Mouse (Mus musculus): Measurements from ENCODE around the gene Prdm11.

The Prdm11 gene

DNA sequence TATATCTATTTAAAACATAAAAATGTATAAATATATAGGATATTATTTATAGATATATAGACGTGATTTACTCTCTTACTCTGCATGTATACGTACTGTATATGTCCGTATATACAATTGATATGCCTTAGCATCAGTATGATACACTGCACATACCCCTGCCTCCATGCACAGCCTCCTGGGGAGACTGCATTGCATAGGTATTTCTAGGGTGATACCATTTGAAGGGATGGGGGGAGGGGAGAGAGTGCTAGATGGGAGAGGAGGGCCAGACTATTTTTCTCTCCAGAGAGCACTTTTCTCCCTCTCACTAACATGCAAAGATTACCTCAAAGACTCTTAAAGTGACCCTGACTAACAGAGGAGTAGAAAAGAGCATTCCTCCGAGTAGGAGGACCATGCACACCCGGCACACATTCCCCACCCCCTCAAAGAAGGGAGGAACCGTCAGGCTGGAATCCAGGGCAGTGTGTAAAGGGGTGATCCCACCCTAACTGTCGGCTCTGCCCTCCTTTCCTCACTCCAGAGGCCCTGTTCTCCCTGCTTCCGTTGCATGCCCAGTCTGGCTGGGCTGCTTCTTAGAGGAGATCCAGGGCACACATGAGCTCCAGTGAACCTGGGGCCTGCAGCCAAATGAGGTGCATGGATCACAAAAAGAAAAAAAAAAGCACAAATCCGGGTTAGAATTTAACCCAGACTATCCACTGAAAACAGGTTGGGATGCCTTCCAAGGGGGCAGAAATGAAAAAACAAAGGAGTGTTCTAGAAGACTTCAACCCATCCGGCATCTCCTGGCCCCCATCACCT is 78.7 kb downstream of the Prdm11 start:
- ATAC-seq (ENCODE audit: low TSS enrichment), result 0 out of 2 replicates have a peak, but pooled peaks have one; percentile 28

DNA sequence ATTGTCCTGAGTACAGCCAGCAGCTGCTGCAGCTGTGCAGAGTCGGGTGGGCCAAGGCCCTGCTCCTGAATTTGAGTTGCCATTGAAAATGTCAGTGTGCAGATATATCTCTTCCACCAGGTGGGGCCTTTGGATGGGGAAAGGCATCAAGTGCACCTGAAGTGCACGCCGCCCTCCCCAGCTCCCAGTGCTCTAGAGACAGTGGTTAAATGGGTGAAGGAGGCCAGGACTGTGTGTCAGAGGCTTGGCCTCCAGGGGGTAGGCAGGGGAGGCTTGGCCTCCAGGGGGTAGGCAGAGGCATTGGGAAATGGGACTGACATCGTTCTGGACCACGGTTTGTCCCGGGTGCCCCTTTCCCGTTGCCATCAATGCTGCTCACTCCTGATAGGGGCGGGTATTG is 79.7 kb downstream of the Prdm11 start:
- ATAC-seq (ENCODE audit: low TSS enrichment), result no peak

DNA sequence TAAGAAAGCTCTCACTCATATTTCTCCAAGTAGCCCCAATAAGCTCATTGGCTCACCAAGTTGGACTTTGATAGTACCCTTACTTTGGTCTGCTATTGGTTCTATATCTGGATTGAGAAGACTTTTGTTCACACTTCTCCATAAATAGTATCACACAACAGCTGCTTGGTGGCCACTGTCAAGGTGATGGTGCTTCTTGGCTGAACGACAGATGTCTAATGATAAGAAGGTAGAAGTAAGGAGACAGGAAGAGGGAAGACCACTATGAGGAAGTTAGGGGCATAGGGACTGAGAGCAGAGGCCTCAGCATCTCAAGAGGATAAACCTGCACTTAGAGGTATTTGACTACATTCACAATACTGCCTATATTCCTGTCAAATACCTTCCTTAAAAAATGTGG is 81.6 kb downstream of the Prdm11 start:
- no peak for ATAC-seq (ENCODE audit: low TSS enrichment)

DNA sequence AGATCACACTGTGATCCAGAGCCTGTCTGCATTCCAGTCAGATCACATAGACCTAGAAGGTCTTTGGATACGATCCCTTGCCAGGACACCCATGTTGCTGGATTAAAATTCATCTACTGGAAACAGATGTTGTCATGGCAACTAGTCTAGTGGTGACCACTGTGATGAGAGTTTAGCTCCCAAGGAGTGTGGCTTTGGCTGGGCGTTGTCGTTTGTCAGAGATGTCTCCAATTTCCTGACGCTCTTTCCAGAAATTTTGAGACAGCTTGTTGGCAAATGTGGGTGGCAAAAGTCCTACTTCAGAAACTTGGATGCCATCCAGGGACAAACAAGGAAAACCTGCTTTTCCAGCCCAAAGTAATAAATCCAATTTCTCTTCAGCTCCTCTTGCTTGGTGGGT is 87.3 kb downstream of the Prdm11 start:
- peak; percentile 22; the same call in 1 of the 2 replicates for ATAC-seq (ENCODE audit: low TSS enrichment)

- ATAC-seq (ENCODE audit: low TSS enrichment), result no peak
These were observed 89.0 kb downstream of the Prdm11 start for GRCm38 (mm10) chr2:92956943-92957342.

DNA sequence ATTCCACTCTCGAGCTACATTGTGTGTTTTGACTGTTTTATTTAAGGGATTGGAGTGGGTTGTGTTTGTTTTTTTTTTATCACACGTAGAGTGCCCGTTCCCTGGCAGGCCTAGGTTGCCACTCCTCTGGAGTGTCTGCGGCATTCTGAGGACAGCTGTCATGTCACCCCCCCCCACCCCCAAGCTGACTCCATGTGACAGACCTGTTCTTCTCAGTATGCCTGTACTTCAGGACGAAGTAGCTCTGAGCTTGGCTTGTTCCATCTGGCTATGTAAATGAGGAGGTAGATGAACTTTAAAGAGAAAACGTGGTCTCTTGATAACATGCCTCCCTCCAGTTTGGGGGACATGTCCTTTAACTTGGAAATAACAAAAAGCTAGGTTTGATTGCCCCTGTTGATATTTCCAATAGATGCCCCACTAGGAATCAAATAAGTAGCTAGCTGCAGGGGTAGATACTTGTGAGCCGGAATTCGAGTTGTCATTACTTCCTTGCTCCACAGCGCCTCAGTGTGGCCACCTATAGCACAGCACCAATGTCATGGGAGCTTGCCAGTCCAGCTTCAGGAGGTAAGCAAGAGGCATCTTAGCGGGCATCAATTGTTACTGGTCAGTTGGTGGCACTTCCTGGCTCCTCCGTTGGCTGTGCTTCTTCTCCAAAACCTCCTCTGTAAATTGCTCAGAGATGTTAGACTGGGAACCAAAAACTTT is 91.4 kb downstream of the Prdm11 start:
- ATAC-seq (ENCODE audit: low TSS enrichment), result peak; percentile 55

- ATAC-seq (ENCODE audit: low TSS enrichment), result no peak
These were observed 92.5 kb downstream of the Prdm11 start for GRCm38 (mm10) chr2:92953450-92953849.

- ATAC-seq (ENCODE audit: low TSS enrichment), result no peak
These were observed 96.4 kb downstream of the Prdm11 start for GRCm38 (mm10) chr2:92949518-92949917.

DNA sequence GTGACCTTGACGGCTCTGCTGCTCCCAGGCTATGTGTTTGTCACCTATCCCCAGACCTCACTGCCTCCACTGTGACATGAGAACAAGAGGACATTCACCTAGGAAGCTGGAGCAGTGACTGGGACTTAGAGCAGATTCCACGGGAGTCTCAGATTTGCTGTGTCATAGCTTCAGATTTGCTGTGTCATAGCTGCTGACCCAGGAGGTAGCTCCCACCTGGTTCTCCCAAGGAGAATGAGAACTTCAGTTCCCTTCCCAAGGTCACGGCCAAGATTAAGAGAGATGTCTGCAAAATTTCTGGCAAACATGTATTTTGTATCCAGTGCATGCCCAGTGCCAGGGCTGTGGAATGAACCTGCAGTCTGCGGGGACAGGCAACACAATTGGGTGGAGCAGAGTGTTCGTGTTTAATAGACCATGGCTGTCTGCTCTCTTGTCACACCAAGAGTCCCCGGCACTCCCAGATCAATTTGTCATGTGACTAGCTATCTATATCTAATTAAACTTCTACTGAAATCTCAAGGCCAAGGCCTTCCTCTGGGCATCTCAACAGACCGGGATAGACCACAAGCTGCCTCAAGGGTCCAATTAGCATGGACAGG is 97.2 kb downstream of the Prdm11 start:
- ATAC-seq (ENCODE audit: low TSS enrichment), result no peak

DNA sequence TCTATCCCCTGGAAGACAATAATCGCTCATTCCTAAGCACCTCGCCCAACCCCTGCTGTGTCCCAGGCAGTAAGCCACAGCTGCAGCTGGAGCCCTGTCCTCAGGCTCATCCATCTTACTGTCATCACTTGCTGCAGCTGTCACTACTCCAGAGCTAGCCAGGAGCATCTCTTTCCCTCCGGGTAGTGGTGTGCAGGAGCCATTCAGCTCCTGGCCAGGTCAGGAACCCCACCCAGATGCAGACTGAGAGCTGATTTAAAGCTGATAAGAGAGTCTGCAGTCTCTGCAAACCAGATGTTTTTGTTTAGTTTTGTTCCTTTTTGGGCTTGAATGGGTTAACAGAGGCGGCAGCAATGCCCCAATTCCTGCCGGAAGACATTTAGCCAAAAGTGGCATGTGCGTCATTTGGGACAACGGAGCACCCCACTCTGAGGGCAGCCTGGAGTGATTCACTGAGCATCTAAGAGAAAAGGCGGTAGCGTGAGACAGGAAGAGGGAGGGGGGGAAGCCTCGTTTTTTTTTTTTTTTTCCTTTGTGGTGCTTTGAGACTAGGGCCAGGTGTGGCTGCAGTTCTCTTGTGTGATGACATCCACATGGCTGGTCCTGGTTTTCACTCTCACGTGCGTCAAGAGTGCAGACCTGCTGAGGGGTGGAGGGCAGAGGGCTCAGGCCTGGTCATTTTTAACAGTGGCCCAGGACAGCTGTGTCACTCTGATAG is 97.8 kb downstream of the Prdm11 start:
- ATAC-seq (ENCODE audit: low TSS enrichment), result peak; percentile 72

DNA sequence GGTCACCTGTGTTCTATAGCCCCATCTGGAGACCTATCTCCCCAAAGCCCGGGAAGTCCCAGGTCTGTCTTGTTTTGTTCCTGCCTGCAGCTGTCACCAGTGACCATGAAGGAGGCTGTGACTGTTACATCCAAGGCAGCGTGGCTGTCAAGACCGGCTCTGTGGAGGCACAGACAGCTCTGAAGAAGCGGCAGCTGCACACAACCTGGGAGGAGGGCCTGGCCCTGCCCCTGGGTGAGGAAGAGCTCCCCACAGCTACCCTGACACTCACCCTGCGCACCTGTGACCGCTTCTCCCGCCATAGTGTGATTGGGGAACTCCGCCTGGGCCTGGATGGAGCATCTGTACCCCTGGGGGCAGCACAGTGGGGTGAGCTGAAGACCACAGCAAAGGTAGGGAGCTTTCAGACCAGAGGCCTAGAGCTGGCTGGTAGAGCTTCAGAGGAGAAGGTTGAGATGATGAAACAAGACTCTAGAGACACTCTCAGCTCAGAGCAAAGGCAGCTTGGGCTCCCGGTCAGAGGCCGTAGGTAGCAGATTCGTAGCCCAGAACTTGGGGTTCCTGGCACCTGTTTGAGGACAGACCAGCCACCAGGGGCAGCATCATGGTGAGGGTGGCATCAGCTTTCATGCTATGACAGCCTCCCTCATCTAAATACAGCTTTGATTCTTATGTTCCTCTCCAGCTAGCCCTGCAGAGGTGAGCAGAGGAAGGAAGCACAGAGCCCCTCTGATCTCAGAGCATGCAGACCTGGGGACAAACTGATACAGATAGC is 100.0 kb downstream of the Prdm11 start:
- ATAC-seq (ENCODE audit: low TSS enrichment), result no peak

GRCm38 (mm10) chr2:92945125-92945746 is 100.7 kb downstream of the Prdm11 start:
- no peak for ATAC-seq (ENCODE audit: low TSS enrichment)

- no peak for ATAC-seq (ENCODE audit: low TSS enrichment)
These were observed 101.6 kb downstream of the Prdm11 start for GRCm38 (mm10) chr2:92944356-92944755.

GRCm38 (mm10) chr2:92943406-92943805 is 102.6 kb downstream of the Prdm11 start:
- ATAC-seq (ENCODE audit: low TSS enrichment), result no peak

DNA sequence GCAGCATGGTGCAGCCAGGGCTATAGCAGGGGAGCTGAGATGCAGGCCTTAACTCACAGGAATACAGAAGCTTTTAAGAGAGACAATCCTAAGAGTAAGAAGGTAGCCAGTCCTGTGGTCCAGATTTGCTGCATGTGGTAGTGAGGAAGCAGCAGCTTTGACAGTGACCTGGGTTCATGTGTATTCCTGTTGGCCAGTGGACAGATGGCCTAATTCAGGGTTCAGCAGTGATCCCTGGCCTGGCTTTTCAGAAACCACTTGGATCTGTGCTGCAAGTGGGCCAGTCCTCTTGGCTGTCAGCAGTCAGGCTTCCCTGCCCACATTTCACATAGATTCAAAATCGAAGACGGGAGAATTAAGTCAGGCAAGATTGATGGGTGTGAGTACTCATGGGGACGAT is 104.5 kb downstream of the Prdm11 start:
- ATAC-seq (ENCODE audit: low TSS enrichment), result peak; percentile 3

GRCm38 (mm10) chr2:92940963-92941362 is 105.0 kb downstream of the Prdm11 start:
- ATAC-seq (ENCODE audit: low TSS enrichment), result peak; percentile 62

- peak; percentile 3; the same call in 1 of the 2 replicates for ATAC-seq (ENCODE audit: low TSS enrichment)
These were observed 107.1 kb downstream of the Prdm11 start for GRCm38 (mm10) chr2:92938827-92939226.

- ATAC-seq (ENCODE audit: low TSS enrichment), result no peak
These were observed 107.9 kb downstream of the Prdm11 start for GRCm38 (mm10) chr2:92938063-92938462.

DNA sequence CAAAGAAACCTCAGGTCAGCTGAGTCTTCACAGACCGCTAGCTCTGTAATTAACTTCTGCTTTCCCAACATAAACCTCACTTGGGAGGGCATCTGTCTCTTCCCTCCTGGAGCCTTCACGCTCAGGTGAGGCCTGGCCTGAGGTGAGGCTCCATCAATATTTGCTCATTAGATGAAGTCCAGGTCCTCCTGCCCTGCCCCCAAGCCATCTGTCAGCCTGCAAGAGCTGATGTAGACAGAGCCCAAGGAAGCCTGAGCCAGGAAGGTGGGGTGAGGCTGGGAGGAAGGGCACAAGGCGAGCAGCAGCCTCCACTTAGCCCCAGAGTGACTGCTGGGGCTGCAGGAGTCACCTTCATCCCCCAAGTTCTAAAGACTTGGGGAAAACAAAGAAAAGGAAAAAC is 110.5 kb downstream of the Prdm11 start:
- ATAC-seq (ENCODE audit: low TSS enrichment), result no peak

- peak; percentile 82 for ATAC-seq (ENCODE audit: low TSS enrichment)
These were observed 111.5 kb downstream of the Prdm11 start for GRCm38 (mm10) chr2:92934312-92934982.

Measured in frontal cortex, adult (tissue).